In the genomic region with DNA sequence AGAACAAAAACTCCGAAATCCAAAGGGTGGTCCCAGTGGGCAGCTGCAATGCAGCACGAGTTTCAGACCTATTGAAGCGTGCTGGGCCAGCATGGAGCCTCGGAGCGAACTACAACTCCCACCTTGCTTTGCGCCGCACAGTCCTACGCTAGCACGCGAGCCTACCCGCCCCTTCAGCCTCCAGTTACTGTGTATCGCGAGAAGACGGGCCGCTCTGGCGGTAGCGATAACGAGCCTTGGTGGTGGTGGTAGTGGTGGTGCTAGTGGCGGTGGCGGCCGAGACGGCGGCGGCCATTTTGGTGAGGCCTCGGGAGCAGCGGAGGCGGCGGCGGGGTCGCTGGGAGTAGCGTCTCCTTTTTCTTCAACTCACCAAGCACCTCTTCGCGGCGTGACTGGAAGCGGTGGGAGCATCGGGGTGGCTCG, we compare ENCODE assay signal across 1 mouse cellular context.
TF ChIP-seq lines count a peak whose summit lies in the region.

TSS of gene Srcap (plus strand) at position 176 of the 423 bp plus-strand sequence.

TF ChIP-seq in CH12.LX, 34 proteins besides CTCF, POLR2A, EP300 and RAD21 (continued from another document):
- TF ChIP-seq USF2 (conservative IDR thresholded peaks at IDR 0.05; ENCODE audit: low read depth, low read length) (no peak), POLR2AphosphoS2 (IDR thresholded peaks at IDR 0.05; ENCODE audit: low read depth, low read length) (0 out of 2 replicates have a peak, but pooled peaks have one; percentile 53), SMC3 (IDR thresholded peaks at IDR 0.05; ENCODE audit: low read depth, low read length) (no peak), UBTF (IDR thresholded peaks at IDR 0.05; ENCODE audit: low read depth, low read length) (no peak), HCFC1 (IDR thresholded peaks at IDR 0.05; ENCODE audit: low read depth, low read length) (peak; percentile 94), SIN3A (IDR thresholded peaks at IDR 0.05; ENCODE audit: low read length) (peak; percentile 88), ETS1 (conservative IDR thresholded peaks at IDR 0.05; ENCODE audit: low read depth, low read length) (0 out of 2 replicates have a peak, but pooled peaks have one; percentile 30), ELF1 (IDR thresholded peaks at IDR 0.05; ENCODE audit: low read depth, low read length) (peak; percentile 61), MAX (IDR thresholded peaks at IDR 0.05; ENCODE audit: low read length) (peak; percentile 95), GABPA (IDR thresholded peaks at IDR 0.05; ENCODE audit: insufficient replicate concordance, low read depth, low read length) (peak; percentile 61; the same call in 1 of the 2 replicates), MXI1 (IDR thresholded peaks at IDR 0.05; ENCODE audit: low read depth, low read length) (peak; percentile 97), E2F4 (IDR thresholded peaks at IDR 0.05; ENCODE audit: insufficient replicate concordance, low read depth, low read length) (0 out of 2 replicates have a peak, but pooled peaks have one; percentile 62), ZMIZ1 (IDR thresholded peaks at IDR 0.05; ENCODE audit: low read depth, low read length) (peak; percentile 84; the same call in 1 of the 2 replicates)
TF ChIP-seq in CH12.LX: peak in this region for 19.
